Mouse (Mus musculus): Measurements from ENCODE around the gene Fam98a.

The Fam98a gene

DNA sequence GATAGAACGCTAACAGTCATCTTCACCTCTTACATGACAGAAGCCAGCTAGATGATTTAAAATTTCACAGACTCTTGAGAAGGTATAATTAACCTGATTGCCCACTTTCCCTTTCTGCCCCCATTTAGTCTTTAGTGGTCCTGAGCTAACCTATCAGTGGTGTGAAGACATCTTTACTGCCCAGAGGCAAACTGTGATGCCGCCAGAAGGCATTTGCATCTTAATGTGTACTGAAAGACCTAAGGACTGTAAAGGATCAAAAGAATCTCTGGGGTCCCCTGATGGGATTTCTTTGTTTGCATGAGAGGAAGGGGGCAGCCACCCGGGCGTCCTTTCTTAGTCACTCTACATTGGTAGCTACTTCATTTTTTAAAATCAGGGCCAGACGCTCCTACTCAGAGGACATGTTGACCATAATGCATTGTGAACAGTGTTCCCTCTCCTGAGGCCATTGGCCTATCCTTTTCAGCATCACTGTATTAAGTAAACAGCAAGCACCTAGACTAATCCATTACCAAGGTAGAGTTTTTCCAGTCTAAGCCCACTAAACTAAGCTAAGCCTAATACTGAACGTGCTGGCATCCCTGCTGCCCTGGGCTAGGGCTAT lies 30.4 kb downstream of the Fam98a start:
- DNase-seq (ENCODE audit: low spot score): no peak

DNA sequence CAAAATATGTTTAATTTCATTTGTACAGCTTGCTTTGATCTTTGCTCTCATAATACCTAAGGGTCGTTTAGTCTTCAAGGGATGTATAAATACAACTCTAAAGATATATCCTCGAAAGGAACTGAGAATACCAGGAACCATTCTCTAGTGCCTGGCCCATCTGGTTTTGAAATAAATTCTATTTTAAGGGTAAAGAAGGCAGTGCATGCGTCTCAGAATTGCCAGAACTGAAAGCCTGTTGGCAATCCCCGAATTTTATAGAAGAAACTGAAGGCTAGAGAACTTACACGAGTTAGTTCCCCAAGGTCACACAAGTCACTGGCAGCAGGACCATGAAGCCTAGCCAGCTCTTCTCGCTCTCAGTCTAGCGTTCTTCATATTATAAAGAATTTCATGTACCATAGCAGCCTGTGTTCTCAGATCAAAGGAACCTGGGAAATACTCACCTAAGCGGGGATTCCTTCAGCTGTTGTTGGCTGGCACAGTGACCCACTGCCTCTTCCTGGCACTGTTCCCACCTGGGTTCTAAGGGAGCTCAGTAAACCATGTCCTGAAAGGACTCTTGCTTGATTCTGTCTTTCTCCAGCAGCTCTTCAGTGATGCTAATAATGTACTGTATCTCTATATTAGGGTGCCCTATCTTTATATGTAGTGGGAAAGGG lies 32.4 kb downstream of the Fam98a start:
- DNase-seq (ENCODE audit: low spot score): no peak

DNA sequence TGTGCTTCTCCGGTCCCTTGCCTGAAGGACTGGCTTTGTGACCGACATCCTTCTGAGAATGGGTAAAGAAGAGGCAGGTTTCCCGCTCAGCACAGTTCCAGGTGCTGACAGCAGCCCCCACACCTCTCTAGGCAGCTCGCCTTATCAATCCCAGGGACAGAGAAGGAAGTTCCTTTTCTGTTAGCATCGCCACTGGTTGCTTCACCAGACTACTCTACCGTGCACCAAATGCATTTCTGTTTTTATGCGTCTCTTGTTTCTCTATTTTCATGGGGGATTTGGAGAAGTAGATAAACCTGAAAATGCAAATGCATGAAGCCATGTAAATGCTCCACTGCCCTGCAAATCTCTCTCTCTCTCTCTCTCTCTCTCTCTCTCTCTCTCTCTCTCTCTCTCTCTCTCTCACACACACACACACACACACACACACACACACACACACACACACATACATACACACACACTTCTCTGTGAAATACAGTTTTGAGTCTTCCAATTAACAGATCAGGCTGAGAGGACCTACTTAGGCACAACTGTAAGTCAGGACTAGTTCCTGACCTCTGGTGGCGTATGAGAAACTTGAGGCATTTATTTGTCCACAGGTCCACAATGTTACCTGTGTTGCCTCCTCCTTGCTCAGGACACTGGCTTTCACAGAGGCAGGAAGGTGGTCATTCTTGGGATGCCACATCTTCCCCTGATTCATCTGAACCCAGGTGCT lies 33.4 kb downstream of the Fam98a start:
- DNase-seq (ENCODE audit: low spot score): no peak

DNA sequence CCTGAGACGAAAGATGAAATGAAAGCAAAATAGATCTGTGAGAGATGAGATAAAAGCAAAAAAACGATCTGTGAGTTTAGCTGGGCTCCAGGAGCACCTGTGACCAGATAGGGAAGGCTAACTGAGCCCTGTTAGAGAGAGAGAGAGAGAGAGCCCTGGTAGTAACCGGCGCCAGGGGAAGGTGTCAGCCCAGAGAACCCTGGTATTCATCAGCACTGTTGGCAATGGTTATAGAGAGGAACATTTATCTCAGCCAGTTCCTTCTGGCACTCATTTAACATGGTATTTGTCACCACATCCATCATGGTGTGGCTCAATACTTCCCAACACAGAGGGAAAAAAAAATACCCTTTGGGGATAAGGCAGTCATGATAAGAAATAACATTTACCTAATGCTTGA lies 35.2 kb downstream of the Fam98a start:
- no peak for DNase-seq (ENCODE audit: low spot score)

DNA sequence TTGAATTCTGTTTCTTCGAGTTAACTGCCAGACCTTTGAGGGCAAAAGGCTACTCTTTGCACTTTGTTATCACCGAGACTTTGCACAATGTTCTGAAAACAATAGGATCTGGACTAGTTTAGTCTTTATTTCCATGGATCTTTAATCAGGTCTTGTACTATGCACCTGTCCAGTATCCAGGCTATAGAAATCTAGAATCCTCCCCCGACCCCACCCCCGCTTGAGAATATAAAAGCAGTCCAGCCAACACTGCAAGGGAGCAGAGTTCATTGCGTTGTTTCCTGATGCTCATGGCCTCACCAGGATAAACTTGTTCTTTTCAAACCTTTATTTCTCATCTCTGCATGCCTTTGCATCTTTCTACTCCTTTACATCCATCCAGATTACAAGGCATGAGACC lies 42.5 kb downstream of the Fam98a start:
- no peak for DNase-seq (ENCODE audit: low spot score)

DNA sequence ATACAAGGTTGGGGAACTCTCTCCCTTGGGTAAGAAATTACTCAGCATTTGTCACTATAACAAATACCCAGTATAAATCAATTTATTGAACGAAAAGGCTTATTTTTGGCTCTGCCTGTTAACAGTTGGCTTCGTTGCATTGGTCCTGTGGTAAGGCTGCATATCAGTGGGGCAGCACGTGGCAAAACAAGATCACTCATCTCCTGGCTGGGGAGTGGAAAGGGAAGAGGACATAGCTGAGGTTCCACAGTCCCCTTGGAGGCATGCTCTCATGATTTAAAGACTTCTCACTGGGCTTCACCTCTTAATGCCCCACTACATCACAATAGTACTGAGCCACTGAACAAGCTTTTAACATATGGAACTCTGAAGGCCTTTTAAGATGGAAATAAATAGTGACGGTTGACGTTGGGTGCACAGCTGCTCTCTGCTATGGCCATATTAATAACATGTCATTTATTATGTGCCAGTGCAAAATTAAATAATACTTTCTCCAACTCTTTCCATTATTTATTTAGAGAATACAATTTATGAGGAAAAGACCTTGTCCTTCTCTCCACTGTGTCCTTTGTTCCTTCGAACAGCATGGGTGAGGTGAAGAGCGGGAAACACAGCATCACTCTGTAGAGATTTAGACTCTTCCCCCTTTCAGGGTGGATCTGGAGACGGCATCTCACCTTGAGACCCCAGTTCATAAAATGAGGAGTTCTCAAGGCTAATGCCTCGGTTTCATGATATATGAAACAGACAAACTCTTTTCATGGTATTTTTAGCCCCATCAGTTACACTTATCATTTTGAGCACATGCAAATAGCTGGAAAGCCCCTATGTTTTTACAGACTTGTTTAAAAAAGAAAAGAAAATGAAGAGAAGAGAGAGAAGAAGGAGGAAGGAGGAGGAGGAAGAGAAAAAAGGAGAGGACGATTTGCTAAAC lies 44.8 kb downstream of the Fam98a start:
- DNase-seq (ENCODE audit: low spot score): no peak

DNA sequence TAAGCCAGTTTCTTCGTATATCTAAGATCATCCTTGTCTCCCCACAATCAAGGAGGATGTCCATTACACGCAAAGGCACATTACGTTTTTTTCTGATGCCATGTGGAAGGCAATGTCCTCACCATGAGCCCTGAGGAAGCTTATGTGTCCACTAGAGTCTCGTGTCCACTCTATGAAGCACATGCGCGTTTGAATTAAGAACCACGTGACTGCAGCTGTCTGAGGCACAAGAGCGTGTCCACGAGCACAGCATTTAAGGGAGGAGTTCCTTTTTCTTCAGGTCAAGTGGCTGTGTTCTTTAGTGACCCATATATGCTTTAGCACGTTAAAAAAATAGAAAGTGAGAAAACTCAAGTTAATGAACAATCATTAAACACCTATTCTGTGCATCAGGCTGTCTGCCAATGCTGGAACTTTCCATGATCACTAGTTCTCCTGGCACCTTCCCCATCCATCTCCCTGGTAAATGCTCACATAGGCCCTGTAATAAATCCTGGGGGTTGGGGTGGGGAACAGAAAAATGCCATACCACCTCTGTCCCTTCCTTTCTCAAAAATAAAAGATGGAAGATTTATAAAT lies 45.6 kb downstream of the Fam98a start:
- no peak for DNase-seq (ENCODE audit: low spot score)

DNA sequence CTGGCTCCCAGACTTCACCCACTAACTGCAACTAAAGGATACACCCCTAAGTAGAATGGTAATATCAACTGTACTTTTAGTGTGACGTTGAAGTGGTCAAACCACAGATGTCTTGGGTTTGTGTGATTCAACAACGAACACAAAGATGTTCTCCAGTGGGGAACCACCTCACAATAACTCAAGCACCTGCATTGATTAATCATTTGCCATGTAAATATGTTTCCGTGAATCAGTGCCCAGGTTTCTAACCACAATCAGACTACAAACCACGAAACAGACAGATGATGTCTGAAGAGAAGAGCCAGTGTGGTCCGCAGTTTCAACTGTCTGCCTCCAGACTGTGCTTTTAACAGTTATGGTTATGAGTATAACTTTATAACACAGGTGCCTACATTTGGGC lies 46.7 kb downstream of the Fam98a start:
- DNase-seq (ENCODE audit: low spot score): no peak

DNA sequence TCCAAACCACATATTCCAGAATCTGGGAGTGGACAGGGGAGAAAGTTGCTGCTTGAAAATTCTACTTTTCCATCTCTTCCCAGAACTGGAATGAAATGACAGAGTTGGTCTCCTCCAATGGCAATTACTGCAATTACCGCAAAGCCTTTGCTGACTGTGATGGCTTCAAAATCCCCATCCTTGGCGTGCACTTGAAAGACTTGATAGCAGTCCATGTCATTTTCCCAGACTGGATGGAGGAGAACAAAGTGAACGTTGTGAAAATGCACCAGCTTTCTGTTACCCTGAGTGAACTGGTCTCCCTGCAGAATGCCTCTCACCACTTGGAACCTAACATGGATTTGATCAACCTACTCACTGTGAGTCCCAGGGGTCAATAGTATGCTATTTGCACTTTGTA lies 48.7 kb downstream of the Fam98a start:
- DNase-seq (ENCODE audit: low spot score): no peak

DNA sequence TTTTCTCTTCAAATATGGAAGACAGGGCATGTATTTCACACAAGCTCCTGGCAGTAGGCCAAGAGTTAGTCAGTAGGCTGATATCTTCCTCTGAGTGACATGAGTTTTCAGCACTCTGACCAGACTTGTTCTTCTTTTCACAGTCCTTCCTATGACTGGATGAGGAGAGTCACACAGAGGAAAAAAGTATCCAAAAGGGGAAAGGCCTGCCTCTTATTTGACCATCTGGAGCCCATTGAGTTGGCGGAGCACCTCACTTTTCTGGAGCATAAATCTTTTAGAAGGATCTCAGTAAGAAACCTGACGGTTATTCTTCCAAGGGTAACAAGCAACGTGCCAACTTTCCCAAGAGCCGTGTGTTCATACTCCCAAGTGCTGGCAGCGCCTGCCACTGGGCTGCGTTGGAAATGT lies 53.5 kb downstream of the Fam98a start:
- no peak for DNase-seq (ENCODE audit: low spot score)

DNA sequence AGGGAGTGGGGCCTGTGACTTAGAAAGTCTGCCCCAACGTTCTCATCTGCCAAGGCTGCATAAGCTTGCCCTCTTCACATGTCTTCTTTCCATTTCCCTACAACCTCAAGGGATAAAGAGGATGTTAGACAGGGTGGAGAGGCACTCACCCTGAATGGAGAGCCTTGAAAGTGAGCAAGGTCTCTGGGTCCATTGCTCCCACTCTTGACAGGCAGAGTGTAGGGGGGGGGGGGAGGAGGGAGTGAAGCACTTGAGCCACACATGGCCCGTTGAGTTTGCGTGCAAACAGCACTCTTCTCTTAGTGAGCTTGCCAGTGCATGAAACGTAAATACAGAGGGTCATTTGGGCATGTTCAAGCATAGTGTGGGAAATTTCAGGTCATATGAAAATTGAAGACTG lies 56.5 kb downstream of the Fam98a start:
- DNase-seq (ENCODE audit: low spot score): no peak

Measured in embryo, embryonic 10.5 days (tissue).